Mouse (Mus musculus) right cerebral cortex, postnatal 14 days (tissue): ENCODE results near the gene Mgrn1.

Source experiments
- DNase-seq: peaks from one replicate; pipeline ENCODE4 v3.0.0; 2022

Mgrn1 gene

DNA sequence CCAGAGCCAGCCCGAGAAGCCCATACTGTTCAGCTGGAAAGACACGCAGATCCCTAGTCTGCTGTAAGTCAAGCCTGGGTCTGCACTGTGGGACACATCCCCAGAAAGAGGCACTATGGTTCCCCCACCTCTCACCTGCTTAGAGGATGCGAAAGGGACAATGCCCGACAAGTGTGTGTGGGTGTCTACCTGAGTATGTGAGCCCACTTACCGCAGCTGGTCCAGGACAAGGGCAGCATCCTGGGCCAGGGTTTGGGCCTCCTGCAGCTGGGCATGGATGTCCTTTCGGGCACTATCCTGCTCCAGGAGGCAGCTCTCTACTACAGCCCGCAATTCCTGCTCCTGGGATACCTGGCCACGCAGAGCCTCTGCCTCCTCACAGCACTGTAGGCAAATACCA lies 56.8 kb downstream of the Mgrn1 start:
- no peak for DNase-seq

DNA sequence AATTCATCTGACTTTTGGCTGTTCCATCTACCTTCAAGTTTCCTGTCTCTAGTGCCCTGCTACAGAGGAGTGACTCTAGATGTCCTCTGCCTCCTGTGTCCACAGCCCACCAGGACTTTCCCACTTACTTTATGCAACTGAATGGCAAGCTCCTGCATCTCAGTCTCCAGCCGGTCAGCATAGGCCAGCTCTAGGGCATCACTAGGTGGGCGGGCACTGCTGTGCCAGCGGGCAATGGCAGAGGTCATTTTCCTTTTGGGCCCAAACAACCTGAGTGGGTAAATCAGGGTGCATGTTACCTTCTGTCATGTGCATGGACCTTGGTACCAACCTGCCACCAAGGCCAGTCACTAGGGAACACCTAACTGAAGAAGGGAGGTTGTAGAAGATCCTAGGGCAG lies 57.4 kb downstream of the Mgrn1 start:
- no peak for DNase-seq

GRCm38 (mm10) chr16:4945415-4945814 lies 59.4 kb downstream of the Mgrn1 start:
- no peak for DNase-seq

GRCm38 (mm10) chr16:4946155-4946554 lies 60.1 kb downstream of the Mgrn1 start:
- DNase-seq, result no peak

DNA sequence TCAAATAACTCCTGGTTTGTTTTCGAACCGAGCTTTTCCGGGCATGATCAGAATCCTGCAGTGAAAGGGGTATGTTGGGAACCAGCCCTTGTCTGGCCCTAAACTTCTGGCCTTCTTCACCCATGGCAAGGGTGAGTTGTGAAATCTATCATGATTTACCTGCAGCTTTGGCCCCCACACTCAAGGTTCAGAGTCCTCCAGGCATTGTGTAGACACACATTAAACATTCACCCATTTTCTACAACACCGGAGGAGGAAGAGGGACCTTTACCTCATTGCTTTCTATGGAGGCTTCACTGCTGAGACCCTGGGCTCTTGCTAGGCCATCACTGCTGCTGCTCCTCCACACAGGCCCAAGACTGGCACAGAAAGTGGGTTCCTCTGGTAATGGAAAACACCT lies 61.3 kb downstream of the Mgrn1 start:
- no peak for DNase-seq

- no peak for DNase-seq
Measured at GRCm38 (mm10) chr16:4956609-4957008, 70.6 kb downstream of the Mgrn1 start.

DNA sequence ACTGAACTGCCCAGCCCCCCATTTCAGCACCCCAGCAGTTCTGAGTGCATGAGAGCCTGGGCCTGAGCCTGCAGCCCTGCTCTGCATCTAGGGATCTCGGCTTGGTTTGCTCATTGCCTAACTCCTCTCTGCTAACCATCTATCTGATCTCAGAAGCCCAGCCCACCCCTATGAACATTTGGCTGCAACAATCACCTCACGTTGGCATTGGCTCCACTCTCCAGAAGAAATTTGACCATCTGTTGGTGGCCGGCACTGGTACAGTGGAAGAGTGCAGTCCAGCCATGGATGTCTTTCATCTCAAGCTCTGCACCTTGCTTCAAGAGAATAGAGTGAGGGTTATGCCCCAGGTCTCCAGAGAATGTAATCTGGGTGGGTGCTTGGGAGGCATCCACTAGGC lies 71.4 kb downstream of the Mgrn1 start:
- DNase-seq, result no peak

- DNase-seq, result no peak
Measured at GRCm38 (mm10) chr16:4960260-4960659, 74.2 kb downstream of the Mgrn1 start.

- DNase-seq, result no peak
Measured at GRCm38 (mm10) chr16:4963346-4963745, 77.3 kb downstream of the Mgrn1 start.

- DNase-seq, result peak; percentile 99
Measured at GRCm38 (mm10) chr16:4963797-4964709, 78.0 kb downstream of the Mgrn1 start, which contains the start of gene Anks3. Gene Anks3, minus strand, starts transcription at chr16:4964205.

DNA sequence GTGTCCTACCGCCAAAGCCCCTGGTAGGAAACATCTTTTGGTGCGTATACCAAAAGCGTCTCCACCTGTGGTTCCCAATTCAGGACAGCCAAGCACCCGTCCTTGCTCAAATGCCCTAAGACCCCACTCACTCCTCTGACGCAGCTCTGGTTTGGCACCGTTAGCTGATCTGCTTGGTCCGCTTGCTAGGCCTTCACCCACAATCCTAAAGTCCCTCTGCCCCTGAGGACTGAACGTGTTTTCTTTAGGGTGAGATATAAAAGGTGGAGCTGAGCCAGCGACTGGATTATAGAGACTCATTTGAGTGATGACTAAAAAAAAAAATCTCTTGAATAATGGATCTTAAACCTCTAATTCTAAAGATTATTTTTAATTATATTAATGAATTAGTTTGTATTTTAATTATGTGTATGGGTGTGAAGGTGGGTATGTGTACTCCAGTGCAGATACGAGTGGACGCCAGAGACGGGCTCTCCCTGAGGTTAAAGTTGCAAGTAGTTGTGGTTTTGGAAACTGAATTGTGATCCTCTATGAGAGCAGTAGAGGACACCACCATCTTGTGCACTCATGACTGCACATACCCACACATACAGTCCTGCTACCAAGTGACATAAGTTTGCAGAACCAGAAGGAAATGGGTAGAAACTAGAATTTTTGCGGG lies 78.8 kb downstream of the Mgrn1 start:
- no peak for DNase-seq

GRCm38 (mm10) chr16:4965392-4966129 lies 79.5 kb downstream of the Mgrn1 start:
- DNase-seq, result no peak

GRCm38 (mm10) chr16:4968426-4968825 lies 82.4 kb downstream of the Mgrn1 start:
- no peak for DNase-seq

DNA sequence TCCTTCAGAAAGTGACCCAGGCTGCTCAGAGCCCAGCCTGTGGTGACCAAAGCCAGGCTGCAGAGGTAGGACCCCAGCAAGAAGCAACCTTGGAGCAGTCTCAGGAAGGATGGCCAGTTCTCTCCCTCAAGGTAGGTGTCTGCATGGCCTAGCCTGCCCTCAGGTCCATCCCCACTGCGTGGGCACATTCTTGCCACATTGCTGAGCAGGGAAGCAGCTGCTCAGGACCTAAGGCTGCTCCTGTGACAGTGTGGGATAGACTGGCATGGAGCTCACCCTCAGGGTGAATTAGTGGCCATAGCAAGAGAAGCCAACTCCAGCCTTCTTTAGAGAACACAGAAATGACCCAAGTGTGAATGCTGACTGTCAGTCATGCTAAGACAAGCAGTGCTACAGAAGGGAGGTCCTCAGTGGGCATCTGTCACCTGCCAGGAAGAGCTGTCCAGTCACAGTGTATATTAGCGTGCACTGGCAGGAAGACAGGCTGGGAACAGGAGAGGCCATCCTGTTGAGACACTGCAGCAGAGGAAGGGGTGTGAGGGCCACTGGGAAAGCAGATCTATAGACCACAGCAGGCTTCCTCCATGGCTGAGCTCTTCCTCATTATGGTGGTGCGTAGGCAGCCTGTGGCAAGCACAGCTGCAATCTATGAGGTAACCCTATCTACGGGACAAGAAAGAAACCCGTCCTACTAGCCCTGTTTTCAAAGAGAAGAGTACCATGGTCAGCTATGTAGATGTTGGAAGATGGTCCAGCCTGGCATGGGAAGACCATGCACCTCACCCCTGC lies 83.2 kb downstream of the Mgrn1 start:
- no peak for DNase-seq

DNA sequence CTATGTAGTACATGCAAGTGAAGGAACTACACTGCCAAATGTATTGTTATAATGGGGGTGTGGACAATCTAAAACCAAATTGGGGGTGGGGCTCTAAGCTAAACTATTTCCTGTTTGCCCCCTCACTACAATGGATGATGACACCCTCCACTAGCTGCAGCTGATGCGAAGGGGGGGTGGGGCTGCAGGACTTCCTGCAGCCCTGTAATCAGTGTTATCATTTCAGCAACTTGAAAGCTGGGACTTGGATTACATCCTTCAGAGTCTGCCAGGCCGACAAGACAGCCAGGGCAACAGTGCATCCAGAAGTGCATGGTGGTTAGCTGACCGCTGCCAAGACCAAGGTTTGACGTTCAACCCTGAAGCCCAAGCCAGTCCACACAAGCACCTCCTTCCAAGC lies 85.6 kb downstream of the Mgrn1 start:
- DNase-seq, result no peak

DNA sequence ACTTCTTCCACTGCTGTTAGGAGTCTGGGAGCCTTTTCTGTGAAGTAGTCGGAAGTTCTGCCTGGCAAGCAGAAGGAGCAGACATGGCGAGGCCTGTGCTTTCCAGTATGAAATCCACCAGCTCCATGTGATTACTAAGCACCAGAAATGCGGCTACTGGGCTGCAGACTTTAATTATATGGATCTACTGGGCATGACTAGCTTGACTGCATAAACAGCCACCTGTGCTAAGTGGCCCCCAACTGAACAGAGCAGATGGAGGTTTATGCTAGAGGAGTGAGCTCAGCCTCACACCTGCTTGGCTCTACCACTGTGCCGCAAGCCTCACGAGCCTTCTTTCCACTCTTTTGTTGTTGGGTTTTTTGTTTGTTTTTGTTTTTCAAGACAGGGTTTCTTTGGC lies 88.5 kb downstream of the Mgrn1 start:
- DNase-seq, result no peak

DNA sequence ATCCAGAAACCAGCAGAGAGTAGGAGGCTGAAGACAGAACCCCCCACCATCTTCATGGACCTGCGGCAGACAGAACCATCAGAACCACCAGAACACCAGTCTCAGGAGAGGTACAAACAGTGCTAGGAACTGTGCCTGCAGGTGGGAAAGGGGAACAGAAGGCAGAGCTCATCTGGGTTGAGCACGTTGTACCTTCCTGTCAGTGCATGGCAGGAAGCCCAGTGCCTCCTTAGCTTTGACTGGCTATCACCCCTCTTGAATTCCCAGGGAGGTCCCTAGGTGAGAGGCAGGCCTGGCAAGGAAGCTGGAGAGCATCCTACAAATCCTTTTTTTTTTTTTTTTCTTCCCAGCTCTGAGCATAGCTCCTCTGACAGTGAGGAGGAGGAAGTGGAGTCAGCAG lies 90.1 kb downstream of the Mgrn1 start:
- DNase-seq, result no peak

DNA sequence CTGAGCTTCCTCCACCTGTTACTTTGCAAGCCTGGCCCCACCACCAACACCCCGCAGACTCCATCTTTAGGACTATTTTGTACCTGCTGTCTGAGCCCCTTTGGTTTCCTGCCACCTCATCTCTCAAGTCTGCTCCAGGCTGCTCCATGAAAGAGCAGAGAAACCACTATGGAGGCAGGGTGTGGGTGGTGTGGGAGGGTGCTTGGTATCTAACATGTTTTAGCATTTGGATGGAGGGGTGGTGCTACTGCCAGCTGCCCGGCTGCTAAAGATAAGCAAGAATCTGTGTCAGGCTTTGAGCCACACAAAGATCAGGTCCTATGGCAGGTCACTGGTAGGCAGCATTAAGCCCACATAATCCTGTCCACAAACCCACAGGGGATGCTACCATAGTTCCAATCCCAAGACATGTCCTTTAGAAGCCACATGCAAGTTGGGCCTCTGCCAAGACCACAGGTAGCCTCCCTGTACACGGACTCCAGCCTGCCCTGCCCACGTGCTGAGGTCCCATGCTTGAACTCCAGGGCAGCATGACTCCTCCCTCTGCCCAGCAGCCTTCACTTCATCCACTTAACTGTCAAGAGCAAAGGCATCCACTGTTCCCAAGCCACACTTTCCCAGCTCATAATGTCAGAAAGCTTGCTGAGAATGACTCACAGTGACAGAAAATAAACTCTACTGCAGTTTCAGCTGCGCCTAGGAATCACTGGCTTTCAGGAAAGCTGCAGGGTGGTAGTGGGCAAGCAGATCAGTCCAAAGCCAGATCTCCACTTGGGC lies 92.4 kb downstream of the Mgrn1 start:
- DNase-seq, result no peak

- DNase-seq, result no peak
Measured at GRCm38 (mm10) chr16:4979755-4980380, 93.8 kb downstream of the Mgrn1 start.

DNA sequence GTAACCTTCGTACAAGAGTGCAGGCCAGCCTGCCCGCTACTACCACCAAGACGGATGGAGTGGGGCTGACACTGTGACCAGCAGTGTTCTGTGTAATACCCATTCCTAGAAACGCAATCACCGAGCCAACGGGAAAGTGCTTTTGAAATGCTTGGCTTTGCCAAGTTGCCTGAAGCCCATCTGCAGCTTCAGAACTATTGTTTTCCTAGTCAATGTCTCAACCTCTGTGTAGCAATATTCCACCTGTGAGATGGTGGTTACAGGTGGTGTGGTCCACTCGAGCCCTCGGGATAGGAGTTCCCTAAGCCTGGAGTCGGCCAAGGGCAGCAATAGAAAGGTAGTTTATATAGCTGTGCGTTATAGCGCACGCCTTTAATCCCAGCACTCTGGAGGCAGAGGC lies 98.7 kb downstream of the Mgrn1 start:
- DNase-seq, result no peak
